Mouse (Mus musculus) heart, embryonic 11.5 days (tissue): ENCODE data around the gene Slc37a2. TPM values are rescaled to one million over a fixed set of nuclear protein-coding genes. Genes with fewer than 3 reads are reported as not detected.

Experiments
- ATAC-seq: fragments of 200-750 bp; cut with Nextera tagmentation; replicated peaks from 2 replicates; pipeline ENCODE4 v1.8.0; 2017; ENCODE audit warnings: moderate library complexity; ENCODE audit not compliant: insufficient number of reproducible peaks, low FRiP score, low TSS enrichment
- H3K27ac ChIP-seq: fragments of 300-500 bp; sonication (generic); 2 replicates; pipeline ENCODE4 v1.5.1; 2014; ENCODE audit warnings: mild to moderate bottlenecking, low read depth, low read length
- H3K27me3 ChIP-seq: fragments of 300-500 bp; sonication (generic); 2 replicates; pipeline ENCODE4 v1.6.1; 2014; ENCODE audit warnings: mild to moderate bottlenecking, low read length, mixed read lengths; ENCODE audit not compliant: control insufficient read depth, insufficient read depth
- H3K36me3 ChIP-seq: fragments of 300-500 bp; sonication (generic); 2 replicates; pipeline ENCODE4 v1.6.1; 2014; ENCODE audit warnings: mild to moderate bottlenecking, low read length, moderate library complexity, mixed read lengths; ENCODE audit not compliant: control insufficient read depth, insufficient read depth
- H3K4me1 ChIP-seq: fragments of 300-500 bp; sonication (generic); 2 replicates; pipeline ENCODE4 v1.6.1; 2014; ENCODE audit warnings: low read length; ENCODE audit not compliant: control insufficient read depth, insufficient read depth
- H3K4me2 ChIP-seq: fragments of 300-500 bp; sonication (generic); 2 replicates; pipeline ENCODE4 v1.6.1; 2014; ENCODE audit warnings: mild to moderate bottlenecking, moderate library complexity
- H3K4me3 ChIP-seq: fragments of 300-500 bp; sonication (generic); 2 replicates; pipeline ENCODE4 v1.5.1; 2014; ENCODE audit warnings: low read depth, low read length
- H3K9ac ChIP-seq: fragments of 300-500 bp; sonication (generic); 2 replicates; pipeline ENCODE4 v1.6.1; 2014; ENCODE audit warnings: mild to moderate bottlenecking, low read depth, low read length, moderate library complexity
- H3K9me3 ChIP-seq: fragments of 300-500 bp; sonication (generic); replicated peaks from 2 replicates; pipeline ENCODE4 v1.6.1; 2016; ENCODE audit warnings: low read length; ENCODE audit not compliant: control insufficient read depth
- WGBS: fragments of 180-500 bp; shearing (Covaris S2); extraction: QIAGEN DNeasy Blood & Tissue Kit; methylation state at CpG from one replicate; pipeline ENCODE4 v1.1.7; 2014; ENCODE audit not compliant: insufficient replicate concordance; 5-methylcytosine and 5-hydroxymethylcytosine counted together
- polyA plus RNA-seq: library from polyadenylated mRNA; unstranded; fragments of >200 nt; fragmentation: Nextera tagmentation; extraction: Ambion mirVana; gene quantifications from 2 replicates; pipeline ENCODE4 v1.2.1, GENCODE M21; 2014

Gene Slc37a2
- polyA plus RNA-seq, 1 experiment from 2014 or later = 0.94 TPM

- H3K9me3 ChIP-seq = no peaks in the 10 kb centered on the region
- no peak overlapping the region for H3K4me2 ChIP-seq
- H3K27ac ChIP-seq = no peak overlapping the region
- H3K27me3 ChIP-seq = no peaks in the 10 kb centered on the region
- H3K4me3 ChIP-seq = no peak overlapping the region
- ATAC-seq = no peak
- H3K9ac ChIP-seq = no peak overlapping the region
- no peaks in the 10 kb centered on the region for H3K4me1 ChIP-seq
- H3K36me3 ChIP-seq = no peaks in the 10 kb centered on the region
- 33% methylated on average over 3 of the region's 3 CpGs for WGBS
Measured at GRCm38 (mm10) chr9:37248381-37248906, 7.1 kb downstream of the Slc37a2 start.

- Histone ChIP-seq H3K9me3 (no peaks in the 10 kb centered on the region), H3K36me3 (no peaks in the 10 kb centered on the region), H3K4me1 (no peaks in the 10 kb centered on the region), H3K9ac (no peak overlapping the region), H3K27ac (no peak overlapping the region), H3K4me3 (no peak overlapping the region), H3K4me2 (no peak overlapping the region), H3K27me3 (no peaks in the 10 kb centered on the region)
- ATAC-seq = no peak
Measured at GRCm38 (mm10) chr9:37247429-37247828, 8.1 kb downstream of the Slc37a2 start.

- H3K36me3 ChIP-seq = no peaks in the 10 kb centered on the region
- WGBS = 85% methylated on average over 1 of the region's 1 CpGs
- H3K4me1 ChIP-seq = no peaks in the 10 kb centered on the region
- ATAC-seq = no peak
- no peak overlapping the region for H3K27ac ChIP-seq
- no peaks in the 10 kb centered on the region for H3K27me3 ChIP-seq
- H3K4me3 ChIP-seq = no peak overlapping the region
- no peaks in the 10 kb centered on the region for H3K9me3 ChIP-seq
- no peak overlapping the region for H3K4me2 ChIP-seq
- no peak overlapping the region for H3K9ac ChIP-seq
Measured at GRCm38 (mm10) chr9:37245810-37246209, 9.7 kb downstream of the Slc37a2 start.

- no peak for ATAC-seq
- H3K27ac ChIP-seq = no peak overlapping the region
- no peak overlapping the region for H3K4me3 ChIP-seq
- H3K4me2 ChIP-seq = no peak overlapping the region
- H3K9ac ChIP-seq = no peak overlapping the region
- no peaks in the 10 kb centered on the region for H3K4me1 ChIP-seq
- WGBS = 63% methylated on average over 2 of the region's 2 CpGs
- no peaks in the 10 kb centered on the region for H3K36me3 ChIP-seq
- no peaks in the 10 kb centered on the region for H3K27me3 ChIP-seq
- no peaks in the 10 kb centered on the region for H3K9me3 ChIP-seq
Measured at GRCm38 (mm10) chr9:37245404-37245803, 10.1 kb downstream of the Slc37a2 start.

GRCm38 (mm10) chr9:37244600-37244999 is 10.9 kb downstream of the Slc37a2 start:
- H3K4me3 ChIP-seq = no peak overlapping the region
- WGBS = 67% methylated on average over 1 of the region's 1 CpGs
- H3K27ac ChIP-seq = no peak overlapping the region
- H3K36me3 ChIP-seq = no peaks in the 10 kb centered on the region
- no peaks in the 10 kb centered on the region for H3K9me3 ChIP-seq
- no peak overlapping the region for H3K9ac ChIP-seq
- no peaks in the 10 kb centered on the region for H3K4me1 ChIP-seq
- ATAC-seq = no peak
- no peak overlapping the region for H3K4me2 ChIP-seq
- no peaks in the 10 kb centered on the region for H3K27me3 ChIP-seq

GRCm38 (mm10) chr9:37242764-37243163 is 12.8 kb downstream of the Slc37a2 start:
- H3K4me3 ChIP-seq = no peak overlapping the region
- ATAC-seq = no peak
- no peak overlapping the region for H3K9ac ChIP-seq
- H3K27ac ChIP-seq = no peak overlapping the region
- no peaks in the 10 kb centered on the region for H3K9me3 ChIP-seq
- H3K4me1 ChIP-seq = no peaks in the 10 kb centered on the region
- H3K4me2 ChIP-seq = no peak overlapping the region
- WGBS = 79% methylated on average over 3 of the region's 3 CpGs
- H3K27me3 ChIP-seq = no peaks in the 10 kb centered on the region
- no peaks in the 10 kb centered on the region for H3K36me3 ChIP-seq

GRCm38 (mm10) chr9:37235951-37236737 is 19.4 kb downstream of the Slc37a2 start:
- Histone ChIP-seq H3K4me2 (no peak overlapping the region), H3K36me3 (no peaks in the 10 kb centered on the region), H3K4me3 (no peak overlapping the region), H3K4me1 (no peaks in the 10 kb centered on the region), H3K27ac (no peak overlapping the region), H3K27me3 (no peaks in the 10 kb centered on the region), H3K9me3 (no peaks in the 10 kb centered on the region), H3K9ac (no peak overlapping the region)
- no peak for ATAC-seq
- 61% methylated on average over 4 of the region's 4 CpGs for WGBS

GRCm38 (mm10) chr9:37232201-37233195 is 23.0 kb downstream of the Slc37a2 start:
- Histone ChIP-seq H3K27me3 (no peaks in the 10 kb centered on the region), H3K4me2 (no peak overlapping the region), H3K9ac (no peak overlapping the region), H3K4me3 (no peak overlapping the region), H3K9me3 (no peaks in the 10 kb centered on the region), H3K27ac (no peak overlapping the region), H3K4me1 (peaks cover 5% of the 10 kb centered on the region; the same call in 1 of the 2 replicates), H3K36me3 (no peaks in the 10 kb centered on the region)
- ATAC-seq = no peak
- 62% methylated on average over 22 of the region's 22 CpGs for WGBS
